Mouse (Mus musculus): Measurements from ENCODE around the gene Runx2.

Runx2 gene

GRCm38 (mm10) chr17:44713404-44713803 lies 101.2 kb downstream of the Runx2 start:
- DNase-seq (ENCODE audit: low spot score), result no peak

DNA sequence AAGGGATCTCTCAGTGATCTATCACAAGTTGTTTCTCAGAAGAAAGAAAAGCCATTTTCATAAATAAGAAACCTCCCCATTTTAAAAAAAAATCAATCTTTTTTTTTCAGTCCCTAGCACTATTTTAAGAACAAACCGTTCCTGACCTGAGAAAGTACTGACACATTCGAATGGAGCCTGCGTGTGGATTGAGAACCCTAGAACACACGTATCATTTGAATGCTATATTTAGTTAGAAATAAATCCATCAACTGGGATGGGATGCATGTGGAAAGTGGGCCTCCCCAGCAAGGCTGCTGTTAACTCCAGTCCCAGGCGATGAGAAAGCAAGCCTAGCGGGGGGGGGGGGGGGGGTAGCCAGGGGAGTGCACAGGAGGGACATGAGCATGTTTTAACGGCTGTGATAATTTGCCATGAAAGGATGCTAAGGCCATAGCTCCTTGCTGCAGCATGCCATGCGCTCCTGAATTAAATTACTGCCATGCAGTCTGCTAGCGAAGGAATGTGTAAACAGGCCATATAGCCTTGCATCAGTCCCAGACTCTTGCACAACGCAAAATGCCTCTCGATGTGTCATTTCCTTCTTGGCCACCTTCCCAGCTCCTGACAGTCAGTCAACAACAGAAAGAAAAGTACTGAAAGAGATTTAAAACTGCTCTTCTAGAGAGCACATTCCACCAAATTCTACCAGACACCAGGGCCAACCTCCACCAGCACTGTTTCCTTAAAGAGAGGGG lies 104.9 kb downstream of the Runx2 start:
- no peak for DNase-seq (ENCODE audit: low spot score)

- no peak for DNase-seq (ENCODE audit: low spot score)
Observed at GRCm38 (mm10) chr17:44707956-44708355, 106.6 kb downstream of the Runx2 start.

DNA sequence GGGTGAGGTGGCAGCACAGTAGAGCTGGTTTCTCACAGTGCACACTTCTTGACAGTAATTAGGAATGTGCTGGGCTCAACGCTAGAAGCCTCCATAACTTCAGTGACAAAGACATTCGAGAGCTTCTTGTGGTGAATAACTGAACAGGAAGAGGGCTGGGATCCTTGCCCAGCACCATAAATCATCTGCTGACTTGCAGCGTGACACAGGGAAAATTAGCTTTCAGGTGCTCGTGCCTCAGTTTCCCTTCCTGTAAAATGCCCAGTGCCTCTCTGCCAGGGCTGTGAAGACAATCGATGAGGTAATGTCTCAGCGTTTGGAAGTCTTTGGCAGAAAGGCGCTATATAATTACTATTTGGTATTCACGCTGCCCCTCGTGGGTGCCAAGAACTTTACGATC lies 108.1 kb downstream of the Runx2 start:
- no peak for DNase-seq (ENCODE audit: low spot score)

DNA sequence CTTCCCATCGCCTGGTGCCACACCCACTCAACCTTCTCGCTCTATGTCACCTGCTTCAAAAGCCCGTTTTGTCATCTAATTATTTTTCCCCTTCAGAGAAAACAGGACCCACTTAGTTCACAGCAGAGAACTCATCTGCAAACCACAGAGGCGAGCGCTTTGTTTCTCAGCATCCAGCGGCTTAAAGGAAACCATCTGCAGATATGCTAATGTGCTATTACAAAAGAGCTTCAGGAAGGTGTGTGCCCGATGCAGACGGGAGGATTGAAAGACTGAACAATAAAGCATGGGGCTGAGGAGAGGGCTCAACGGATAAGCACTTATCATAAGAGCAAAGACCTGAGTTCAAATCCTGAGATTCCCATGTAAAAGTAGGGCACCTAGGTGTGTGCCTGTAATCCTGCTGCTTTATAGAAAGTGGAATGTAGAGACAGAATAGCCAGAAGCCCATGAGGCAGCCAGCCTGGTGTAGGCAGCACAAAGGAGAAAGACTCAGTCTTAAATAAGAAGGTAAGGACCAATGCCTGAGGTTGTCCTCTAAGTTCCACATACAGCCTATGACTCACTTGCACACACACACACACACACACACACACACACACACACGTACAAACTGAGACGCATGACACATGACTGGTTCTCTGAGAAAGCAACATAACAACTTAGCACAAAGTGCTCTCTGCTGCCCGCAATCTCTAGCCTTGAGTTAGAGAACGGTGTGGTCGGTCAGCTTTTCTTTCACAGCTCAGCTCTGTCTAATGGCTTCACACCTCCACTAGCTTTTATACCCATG lies 111.9 kb downstream of the Runx2 start:
- no peak for DNase-seq (ENCODE audit: low spot score)

GRCm38 (mm10) chr17:44701531-44701930 lies 113.1 kb downstream of the Runx2 start:
- DNase-seq (ENCODE audit: low spot score), result no peak

- no peak for DNase-seq (ENCODE audit: low spot score)
Observed at GRCm38 (mm10) chr17:44700326-44700725, 114.3 kb downstream of the Runx2 start.

DNA sequence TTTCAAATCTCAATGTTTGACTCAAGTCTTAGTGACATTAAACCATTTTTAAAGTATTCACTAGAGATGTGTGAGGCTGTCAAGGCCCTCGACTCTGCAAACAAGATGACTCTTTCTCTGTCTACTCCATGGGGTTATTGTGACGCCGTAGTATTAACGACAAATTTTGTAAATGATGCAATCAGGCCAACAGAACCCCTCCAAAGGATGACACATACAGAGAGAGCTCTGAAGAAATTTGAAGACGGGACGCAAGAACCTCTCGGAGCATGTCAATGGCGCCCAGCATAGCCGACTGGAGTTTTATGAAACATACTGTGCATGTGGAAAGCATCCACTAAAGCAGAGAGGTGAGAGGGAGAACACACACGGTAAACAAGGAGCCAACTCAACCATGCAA lies 117.5 kb downstream of the Runx2 start:
- no peak for DNase-seq (ENCODE audit: low spot score)

DNA sequence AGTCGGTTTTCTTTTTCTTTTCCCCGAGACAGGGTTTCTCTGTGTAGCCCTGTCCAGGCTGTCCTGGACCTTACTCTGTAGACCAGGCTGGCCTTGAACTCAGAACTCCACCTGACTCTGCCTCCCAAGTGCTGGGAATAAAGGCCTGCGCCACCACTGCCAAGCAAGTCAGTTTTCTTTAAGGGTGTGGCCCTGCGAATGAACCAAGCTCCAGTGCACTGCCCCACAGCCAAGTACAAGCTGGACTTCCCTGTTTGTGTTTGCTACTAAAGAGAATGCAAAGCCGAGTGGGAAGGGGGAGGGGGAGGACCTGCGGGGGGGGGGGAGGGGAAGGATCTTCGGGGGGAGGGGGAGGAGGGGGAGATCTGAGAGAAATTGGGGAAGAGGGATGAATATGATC lies 121.0 kb downstream of the Runx2 start:
- no peak for DNase-seq (ENCODE audit: low spot score)

DNA sequence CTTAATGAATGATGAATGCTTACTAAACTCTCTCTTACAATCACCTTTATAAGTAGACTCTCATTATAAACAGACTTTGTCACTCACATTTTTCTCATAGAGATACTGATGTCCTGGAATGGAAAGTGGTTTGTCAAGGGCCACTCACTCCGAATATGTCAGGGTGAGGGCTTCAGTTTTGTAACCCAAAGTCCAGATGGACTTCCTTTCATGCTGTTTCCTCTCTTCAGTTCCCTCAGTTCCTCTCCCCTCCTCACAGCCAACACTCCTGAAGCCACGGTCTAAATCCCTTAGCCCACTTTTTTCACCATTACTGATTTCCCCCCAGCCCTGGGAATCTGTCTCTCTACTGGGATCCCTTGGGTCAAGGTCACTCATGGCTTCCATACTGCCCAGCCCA lies 123.1 kb downstream of the Runx2 start:
- DNase-seq (ENCODE audit: low spot score), result no peak

- DNase-seq (ENCODE audit: low spot score), result no peak
Observed at GRCm38 (mm10) chr17:44690410-44691035, 124.1 kb downstream of the Runx2 start.

DNA sequence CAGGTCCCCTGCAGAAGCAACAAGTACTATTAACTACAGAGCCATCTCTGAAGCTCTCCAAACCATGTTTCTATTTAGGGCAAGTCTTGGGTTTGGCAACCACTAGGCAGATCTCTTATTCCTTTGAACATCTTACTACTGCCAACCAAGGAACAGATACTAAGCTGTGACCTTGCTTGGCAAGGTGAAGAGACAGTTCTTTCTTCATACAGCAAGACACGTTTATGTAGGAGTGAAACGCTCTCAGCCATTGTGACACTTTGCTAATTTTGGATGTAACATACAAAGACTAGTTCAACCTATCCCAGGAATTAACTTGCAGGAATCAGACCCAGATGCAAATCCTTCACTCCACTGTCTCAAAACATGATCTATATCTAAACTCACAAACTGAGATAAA lies 126.3 kb downstream of the Runx2 start:
- no peak for DNase-seq (ENCODE audit: low spot score)

DNA sequence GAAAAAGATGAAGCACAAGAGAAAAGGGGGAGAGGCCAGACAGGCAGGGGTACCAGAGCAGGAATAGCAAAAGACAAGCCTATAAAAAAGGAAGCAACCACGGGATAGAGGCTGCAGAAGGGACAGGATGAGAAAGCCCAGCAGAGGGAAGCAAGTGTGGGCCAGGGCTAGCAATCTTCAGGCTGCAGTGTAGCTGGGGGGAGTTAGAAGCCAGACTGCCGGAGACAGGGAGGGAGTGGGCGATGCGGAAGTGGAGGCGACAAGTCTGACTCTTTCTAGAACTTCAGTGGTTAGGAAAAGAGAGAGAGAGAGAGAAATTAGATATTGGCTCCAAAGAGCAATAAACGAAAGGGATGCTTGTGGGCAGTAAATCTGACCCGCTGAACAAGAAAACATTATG lies 129.1 kb downstream of the Runx2 start:
- no peak for DNase-seq (ENCODE audit: low spot score)

DNA sequence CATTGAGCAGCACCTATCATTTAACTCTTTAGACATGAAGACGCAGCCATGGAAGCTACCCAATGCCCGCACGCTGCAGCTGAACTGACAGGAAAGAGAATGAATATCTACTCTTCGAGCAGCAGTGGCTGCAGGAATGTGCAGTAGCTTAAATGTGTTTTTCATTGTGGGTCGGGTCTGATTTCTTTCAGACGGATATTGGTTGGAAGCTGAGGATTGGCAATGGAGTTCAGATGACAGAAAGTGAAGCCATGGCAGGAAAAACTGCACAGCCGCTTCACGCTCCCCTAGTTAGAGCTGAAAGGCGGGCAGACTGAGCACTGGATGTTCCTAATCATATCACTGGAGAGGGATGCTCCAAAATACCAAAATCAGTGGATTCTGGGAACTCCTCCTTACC lies 131.6 kb downstream of the Runx2 start:
- no peak for DNase-seq (ENCODE audit: low spot score)

DNA sequence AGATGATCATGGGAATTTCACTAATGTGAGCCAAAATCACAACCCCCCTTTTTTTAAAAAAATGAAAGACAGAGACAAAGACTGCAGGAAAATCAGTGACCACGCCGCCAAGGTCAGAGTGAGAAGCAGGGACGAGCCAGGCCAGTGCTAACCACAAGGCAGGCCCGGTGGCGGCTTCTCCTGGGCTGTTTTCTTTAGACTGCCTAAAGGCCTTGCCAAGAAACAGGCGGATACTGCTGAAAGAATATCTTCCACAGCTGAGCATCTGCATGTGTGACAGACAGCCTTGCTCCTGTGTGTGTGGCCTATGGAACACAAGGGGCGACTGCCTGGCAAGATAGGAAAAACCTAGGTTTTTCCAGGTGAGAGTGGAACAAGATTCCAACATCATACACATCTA lies 136.8 kb downstream of the Runx2 start:
- no peak for DNase-seq (ENCODE audit: low spot score)

DNA sequence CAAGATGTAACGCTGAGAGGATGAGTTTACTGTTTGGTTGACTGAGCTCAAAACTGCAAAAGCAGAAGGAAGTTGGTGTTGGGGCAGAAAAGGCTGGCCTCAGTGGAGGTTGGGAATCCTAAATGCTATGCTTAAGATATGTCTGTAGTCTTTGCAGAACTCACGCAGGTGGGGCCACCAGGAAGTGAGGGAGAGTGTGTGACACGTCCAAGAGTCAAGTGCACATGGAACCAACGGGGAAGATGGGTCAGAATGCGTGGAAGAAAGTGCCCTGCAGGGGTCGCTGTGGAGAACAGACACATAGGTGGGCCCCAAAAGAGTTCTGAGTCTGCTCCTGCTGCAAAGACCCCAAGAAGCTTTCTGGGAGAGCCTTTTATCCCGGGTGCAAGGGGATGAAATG lies 141.8 kb downstream of the Runx2 start:
- no peak for DNase-seq (ENCODE audit: low spot score)

DNA sequence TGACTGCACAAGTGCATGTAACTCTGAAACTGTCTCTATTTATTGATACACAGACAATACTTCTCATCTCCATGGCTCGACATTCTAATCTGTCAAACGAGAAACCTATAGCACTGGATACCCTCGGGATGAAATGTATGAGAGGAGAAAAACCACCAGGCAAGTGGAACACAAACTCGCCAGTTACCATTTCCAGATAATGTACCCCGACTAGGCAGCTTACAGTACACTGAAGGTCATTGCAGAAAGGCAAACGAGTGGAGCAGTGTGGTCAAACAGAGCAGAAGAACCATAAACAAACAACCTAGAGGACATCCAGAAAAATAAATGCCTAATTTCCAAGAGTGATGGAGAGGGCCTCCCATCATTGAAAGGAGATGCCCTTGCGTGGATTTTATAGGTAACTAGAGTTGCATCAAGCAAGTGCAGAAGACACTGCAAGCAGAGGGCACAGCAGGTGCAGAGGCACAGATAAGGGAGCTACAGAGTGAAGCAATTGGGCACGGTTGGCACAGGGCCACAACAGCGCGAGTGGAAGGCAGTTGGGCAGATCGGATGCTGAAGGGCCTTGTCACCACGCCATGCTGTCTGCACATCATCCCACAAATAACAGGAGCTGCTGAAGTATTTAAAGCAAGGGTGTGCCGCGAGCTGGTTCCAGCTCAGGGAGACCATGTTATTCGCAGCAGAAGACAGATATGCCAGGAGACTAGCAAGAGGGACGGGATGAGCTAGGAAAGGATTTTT lies 142.5 kb downstream of the Runx2 start:
- no peak for DNase-seq (ENCODE audit: low spot score)

GRCm38 (mm10) chr17:44669985-44670384 lies 144.6 kb downstream of the Runx2 start:
- no peak for DNase-seq (ENCODE audit: low spot score)

GRCm38 (mm10) chr17:44667346-44667745 lies 147.3 kb downstream of the Runx2 start:
- DNase-seq (ENCODE audit: low spot score), result no peak

DNA sequence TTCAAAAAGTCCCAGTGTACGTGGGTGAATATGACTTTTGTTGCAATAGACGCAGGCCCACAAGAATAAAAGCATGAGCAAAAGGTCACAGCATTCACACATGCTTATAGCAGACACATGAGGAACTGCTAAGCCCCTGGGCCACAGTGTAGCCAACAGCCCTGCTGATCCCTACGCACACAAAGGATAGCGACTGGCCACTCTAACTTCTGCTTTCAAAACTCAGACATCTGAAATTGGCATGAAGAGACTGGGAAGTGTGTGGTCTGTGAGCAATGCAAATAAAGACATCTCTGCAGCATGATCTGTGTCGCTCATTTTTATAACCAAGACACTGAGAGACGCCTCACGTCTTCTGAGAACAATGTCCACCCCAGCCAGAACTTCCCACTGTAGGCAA lies 150.7 kb downstream of the Runx2 start:
- DNase-seq (ENCODE audit: low spot score), result no peak

- DNase-seq (ENCODE audit: low spot score), result no peak
Observed at GRCm38 (mm10) chr17:44663208-44663607, 151.4 kb downstream of the Runx2 start.

DNA sequence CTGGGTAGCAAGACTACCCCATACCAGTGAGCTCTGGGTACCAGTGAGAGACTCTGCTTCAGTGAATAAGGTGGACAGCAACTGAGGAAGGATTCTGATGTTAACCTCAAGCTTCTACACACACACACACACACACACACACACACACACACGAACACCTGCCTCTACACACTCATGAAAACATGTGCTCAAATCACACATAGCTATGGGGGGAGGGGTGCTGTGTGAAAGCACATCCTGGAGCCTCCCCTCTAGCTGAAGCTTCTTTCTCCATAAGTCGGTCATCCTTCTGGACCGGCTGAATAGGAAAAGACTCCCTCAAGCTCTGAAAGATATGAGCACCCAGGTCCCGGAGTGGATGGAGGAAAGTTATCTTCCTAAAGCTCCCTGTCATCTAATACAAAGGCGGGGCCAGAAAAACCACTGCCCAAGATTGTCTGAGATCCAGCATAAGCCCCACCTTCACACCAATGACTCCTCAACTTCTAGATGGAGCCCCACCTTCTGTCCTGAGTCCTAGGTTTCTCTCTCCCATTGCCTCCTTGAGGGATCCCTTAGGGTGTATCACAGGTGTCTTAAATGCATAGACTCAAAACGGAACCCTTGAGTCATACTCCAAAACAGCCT lies 152.4 kb downstream of the Runx2 start:
- no peak for DNase-seq (ENCODE audit: low spot score)

Data from testis, postnatal 14 days (tissue).